10 mouse cellular contexts compared by ENCODE assay signal in the genomic region with DNA sequence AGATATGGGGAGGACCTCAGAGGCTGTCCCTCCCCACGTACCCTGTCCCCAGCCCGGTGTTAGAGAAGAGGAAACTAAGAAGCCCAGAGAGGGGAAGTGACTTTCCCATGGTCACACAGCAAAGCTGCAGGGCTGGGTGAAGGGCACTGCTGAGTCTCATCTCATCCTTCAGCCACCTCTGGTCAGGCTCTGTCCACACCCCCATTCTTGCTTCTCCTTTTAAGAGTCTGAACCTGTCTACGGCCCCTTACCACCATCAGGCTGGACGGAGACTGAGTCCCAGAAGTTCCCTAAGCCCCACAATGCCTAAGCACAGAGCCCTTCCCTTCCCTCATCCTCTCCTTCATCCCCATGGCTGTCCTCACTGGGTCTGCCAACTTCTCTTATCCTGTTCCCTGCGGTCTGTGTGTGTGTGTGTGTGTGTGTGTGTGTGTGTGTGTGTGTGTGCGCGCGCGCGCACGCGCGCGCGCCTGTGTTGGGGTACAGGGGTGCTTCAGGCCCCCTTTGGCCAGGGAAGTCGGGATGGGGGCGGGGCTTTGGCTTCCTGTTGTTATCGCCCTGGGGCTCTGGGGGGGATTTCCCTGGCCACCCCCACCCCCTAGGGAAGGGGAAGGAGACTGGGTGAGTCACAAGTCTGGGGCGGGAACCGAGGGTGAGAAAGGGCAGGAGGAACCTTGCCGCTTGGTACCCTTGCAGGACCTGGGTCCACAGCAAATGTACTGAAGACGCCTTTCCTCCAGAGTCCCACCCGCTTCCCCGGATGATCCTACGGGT. TPM values are rescaled to one million over a fixed set of nuclear protein-coding genes. Genes with fewer than 3 reads are reported as not detected.
DNase-seq lines count a peak whose midpoint lies in the region; ATAC-seq and TF ChIP-seq lines count a peak whose summit lies in the region.
"Had no signal": no experiment of that assay in that cellular context is flagged by ENCODE, and none has a peak within 500 bp of the region (broad histone marks: within the 10 kb centered on the region; RNA-seq: fewer than 3 reads in every experiment).

No protein-coding gene starts in this region.

- no peak for TF ChIP-seq RAD21 in MEL (IDR thresholded peaks at IDR 0.05; ENCODE audit: low read depth, low read length)

- intact Hi-C loops in heart, postnatal 10 days (cut with DNase I): no loop called here

- H3K4me2 ChIP-seq in forebrain, embryonic 11.5 days (ENCODE audit: low read depth, low read length, severe bottlenecking): no peak overlapping the region
- H3K4me2 ChIP-seq: embryonic facial prominence, embryonic 15.5 days; limb, embryonic 15.5 days had no signal

- H3K4me1 ChIP-seq in MEL (ENCODE audit: control insufficient read depth in 1 of 2, insufficient read depth in 2 of 2, low read length in 2 of 2): peaks cover 0 to 10% of the 10 kb centered on the region in 2 experiments; a peak in 2 of 4 replicates
- no peaks in the 10 kb centered on the region for H3K4me1 ChIP-seq in forebrain, embryonic 11.5 days (replicated peaks; ENCODE audit: control insufficient read depth, insufficient read depth, low read length)
- H3K4me1 ChIP-seq in hindbrain, embryonic 10.5 days (replicated peaks): peaks cover 16% of the 10 kb centered on the region
- H3K4me1 ChIP-seq: embryonic facial prominence, embryonic 15.5 days; limb, embryonic 15.5 days had no signal

- H3K79me2 ChIP-seq in MEL (ENCODE audit: control insufficient read depth, insufficient read depth, low read length, poor library complexity): no peaks in the 10 kb centered on the region

- no peaks in the 10 kb centered on the region for H3K9me3 ChIP-seq in MEL (replicated peaks; ENCODE audit: insufficient read depth, low read length)
- no peaks in the 10 kb centered on the region for H3K9me3 ChIP-seq in forebrain, embryonic 11.5 days (ENCODE audit: control insufficient read depth, low read length)
- no peaks in the 10 kb centered on the region for H3K9me3 ChIP-seq in hindbrain, embryonic 10.5 days
- H3K9me3 ChIP-seq: embryonic facial prominence, embryonic 15.5 days; limb, embryonic 15.5 days had no signal

- H3K9ac ChIP-seq in MEL (ENCODE audit: control insufficient read depth, low read depth, low read length, poor library complexity, severe bottlenecking): no peak overlapping the region
- H3K9ac ChIP-seq in forebrain, embryonic 11.5 days (ENCODE audit: low read length): no peak overlapping the region
- H3K9ac ChIP-seq: embryonic facial prominence, embryonic 15.5 days; limb, embryonic 15.5 days had no signal

- no peak overlapping the region for H3K27ac ChIP-seq in MEL (ENCODE audit: control insufficient read depth, low read depth, low read length)
- H3K27ac ChIP-seq in forebrain, embryonic 11.5 days (ENCODE audit: low read depth, low read length): no peak overlapping the region
- H3K27ac ChIP-seq in hindbrain, embryonic 10.5 days: no peak overlapping the region
- H3K27ac ChIP-seq: embryonic facial prominence, embryonic 15.5 days; limb, embryonic 15.5 days had no signal

- TF ChIP-seq CTCF in MEL (IDR thresholded peaks at IDR 0.05 in 2 of 3, conservative IDR thresholded peaks at IDR 0.05 in 1 of 3; ENCODE audit: control insufficient read depth in 1 of 3, insufficient read depth in 1 of 3, low read depth in 2 of 3, low read length in 3 of 3, poor library complexity in 1 of 3, severe bottlenecking in 1 of 3): no peak

- H3K27me3 ChIP-seq in MEL (ENCODE audit: control insufficient read depth in 1 of 2, insufficient read depth in 2 of 2, low read length in 2 of 2): no peaks in the 10 kb centered on the region
- H3K27me3 ChIP-seq in forebrain, embryonic 11.5 days (ENCODE audit: control insufficient read depth, insufficient read depth, low read length): no peaks in the 10 kb centered on the region
- peaks cover 13% of the 10 kb centered on the region for H3K27me3 ChIP-seq in hindbrain, embryonic 10.5 days (ENCODE audit: insufficient read depth, poor library complexity, severe bottlenecking)
- H3K27me3 ChIP-seq: embryonic facial prominence, embryonic 15.5 days had no signal

- TF ChIP-seq POLR2A in MEL (IDR thresholded peaks at IDR 0.05; ENCODE audit: control insufficient read depth in 1 of 2, insufficient read depth in 1 of 2, low read depth in 1 of 2, low read length in 2 of 2, poor library complexity in 1 of 2): no peak

- no peaks in the 10 kb centered on the region for H3K36me3 ChIP-seq in MEL (ENCODE audit: control insufficient read depth in 1 of 2, insufficient read depth in 2 of 2, low read length in 2 of 2)
- H3K36me3 ChIP-seq in forebrain, embryonic 11.5 days (ENCODE audit: control insufficient read depth, insufficient read depth, low read length): no peaks in the 10 kb centered on the region
- H3K36me3 ChIP-seq in hindbrain, embryonic 10.5 days: peaks cover 10% of the 10 kb centered on the region
- H3K36me3 ChIP-seq: embryonic facial prominence, embryonic 15.5 days; limb, embryonic 15.5 days had no signal

- TF ChIP-seq EP300 in MEL (IDR thresholded peaks at IDR 0.05; ENCODE audit: low read depth in 1 of 2, low read length in 2 of 2): no peak

- 78% methylated on average over 13 of the region's 25 CpGs for WGBS in forebrain, embryonic 11.5 days
- 76% methylated on average over 22 of the region's 25 CpGs for WGBS in hindbrain, embryonic 10.5 days

- no peak overlapping the region for H3K4me3 ChIP-seq in MEL (ENCODE audit: control insufficient read depth in 1 of 2, insufficient read depth in 1 of 2, low read depth in 2 of 2, low read length in 2 of 2)
- H3K4me3 ChIP-seq in forebrain, embryonic 11.5 days (ENCODE audit: low read depth, low read length): no peak overlapping the region
- no peak overlapping the region for H3K4me3 ChIP-seq in hindbrain, embryonic 10.5 days
- H3K4me3 ChIP-seq: embryonic facial prominence, embryonic 15.5 days; limb, embryonic 15.5 days had no signal

- ATAC-seq in megakaryocyte-erythroid progenitor cell, adult 5-6 weeks (replicated peaks; ENCODE audit: low FRiP score, low TSS enrichment, poor library complexity, severe bottlenecking): 0 out of 2 replicates have a peak, but pooled peaks have one; percentile 28
- no peak for ATAC-seq in forebrain, embryonic 11.5 days (replicated peaks; ENCODE audit: low FRiP score)

- DNase-seq in adrenal gland, adult 2 months: peak; percentile 53
- DNase-seq in adrenal gland, postnatal 4 days (ENCODE audit: low spot score in 2 of 2): no peak
- DNase-seq in MEL (ENCODE audit: low read depth, low spot score): peak; percentile 58
- peak; percentile 22 to 29 for DNase-seq in heart, postnatal 10 days
- no peak for DNase-seq in forebrain, embryonic 11.5 days (ENCODE audit: low spot score)
- no peak for DNase-seq in retina, embryonic 14.5 days (ENCODE audit: low spot score)
- no peak for DNase-seq in hindbrain, embryonic 10.5 days (ENCODE audit: low spot score)

TF ChIP-seq in MEL, 35 proteins besides CTCF, POLR2A, EP300 and RAD21:
- TF ChIP-seq MAZ (IDR thresholded peaks at IDR 0.05; ENCODE audit: low read depth, low read length) (0 out of 2 replicates have a peak, but pooled peaks have one; percentile 42), NRF1 (IDR thresholded peaks at IDR 0.05; ENCODE audit: insufficient read depth, low read depth, low read length, poor library complexity, severe bottlenecking) (peak; percentile 38; the same call in 1 of the 2 replicates), TAL1 (IDR thresholded peaks at IDR 0.05; ENCODE audit: low read length) (no peak)
TF ChIP-seq in MEL: peak in this region for 2.

RNA-seq across cellular contexts. Expression of a gene that starts 47.9 kb away (rescaled TPM):
- 10 to 100 TPM; 21.3 to 21.9 TPM for total RNA-seq in adrenal gland, adult 2 months (2021)
- polyA plus RNA-seq in adrenal gland, adult 2 months (2012; rRNA removed): 60.8 and 61.2 TPM in 2 replicates
- 10 to 100 TPM; 22.3 to 24.4 TPM for total RNA-seq in adrenal gland, postnatal 4 days (2021)
- total RNA-seq in MEL (2012; rRNA removed): 15.0 and 16.3 TPM in 2 replicates
- polyA plus RNA-seq in MEL (2012; ENCODE audit: insufficient read depth in 1 of 2, insufficient read length in 2 of 2, low read depth in 1 of 2, low replicate concordance in 2 of 2, missing spikeins in 1 of 2): 10 to 100 TPM in 1 of 2 experiments, not detected in 1; 30.2 TPM
- total RNA-seq in heart, postnatal 10 days (2021): 10 to 100 TPM; 12.1 to 13.6 TPM
- 12.0 and 18.6 TPM in 2 replicates for total RNA-seq in megakaryocyte-erythroid progenitor cell, adult 5-6 weeks (2014; fragmentation: Nextera tagmentation)
- total RNA-seq in megakaryocyte-erythroid progenitor cell, adult 5-6 weeks (2017): 3.7 and 6.9 TPM in 2 replicates
- 34.3 and 38.3 TPM in 2 replicates for polyA plus RNA-seq in forebrain, embryonic 11.5 days (2014; fragmentation: Nextera tagmentation; extraction: Ambion mirVana)
- polyA plus RNA-seq in hindbrain, embryonic 10.5 days (2016; fragmentation: Nextera tagmentation; extraction: Ambion mirVana): 44.4 and 45.9 TPM in 2 replicates

RNA-seq across cellular contexts. Expression of a gene that starts 48.1 kb away (rescaled TPM):
- total RNA-seq in adrenal gland, adult 2 months (2021): 10 to 100 TPM; 14.5 to 18.5 TPM
- 54.9 and 71.3 TPM in 2 replicates for polyA plus RNA-seq in adrenal gland, adult 2 months (2012; rRNA removed)
- 10 to 100 TPM; 38.1 to 45.1 TPM for total RNA-seq in adrenal gland, postnatal 4 days (2021)
- 3.5 and 4.6 TPM in 2 replicates for total RNA-seq in MEL (2012; rRNA removed)
- 10 to 100 TPM in 1 of 2 experiments, not detected in 1; 22.0 TPM for polyA plus RNA-seq in MEL (2012; ENCODE audit: insufficient read depth in 1 of 2, insufficient read length in 2 of 2, low read depth in 1 of 2, low replicate concordance in 2 of 2, missing spikeins in 1 of 2)
- 1 to 10 TPM; 9.0 to 9.5 TPM for total RNA-seq in heart, postnatal 10 days (2021)
- total RNA-seq in megakaryocyte-erythroid progenitor cell, adult 5-6 weeks (2014; fragmentation: Nextera tagmentation): 20.9 and 31.7 TPM in 2 replicates
- 0.23 and 6.4 TPM in 2 replicates for total RNA-seq in megakaryocyte-erythroid progenitor cell, adult 5-6 weeks (2017)
- 13.6 and 14.0 TPM in 2 replicates for polyA plus RNA-seq in forebrain, embryonic 11.5 days (2014; fragmentation: Nextera tagmentation; extraction: Ambion mirVana)
- polyA plus RNA-seq in hindbrain, embryonic 10.5 days (2016; fragmentation: Nextera tagmentation; extraction: Ambion mirVana): 5.5 and 7.9 TPM in 2 replicates

RNA-seq across cellular contexts. Expression of a gene that starts 59.3 kb away (rescaled TPM):
- total RNA-seq in adrenal gland, adult 2 months (2021): under 1 TPM; 0.46 to 0.90 TPM
- 2.7 and 3.2 TPM in 2 replicates for polyA plus RNA-seq in adrenal gland, adult 2 months (2012; rRNA removed)
- 1 to 10 TPM; 3.7 to 4.1 TPM for total RNA-seq in adrenal gland, postnatal 4 days (2021)
- total RNA-seq in MEL (2012; rRNA removed): 0.73 and 0.75 TPM in 2 replicates
- 1 to 10 TPM in 1 of 2 experiments, not detected in 1; 6.4 TPM for polyA plus RNA-seq in MEL (2012; ENCODE audit: insufficient read depth in 1 of 2, insufficient read length in 2 of 2, low read depth in 1 of 2, low replicate concordance in 2 of 2, missing spikeins in 1 of 2)
- total RNA-seq in heart, postnatal 10 days (2021): under 1 TPM; 0.19 to 0.50 TPM
- total RNA-seq in megakaryocyte-erythroid progenitor cell, adult 5-6 weeks (2014; fragmentation: Nextera tagmentation): 0.40 and 0.57 TPM in 2 replicates
- total RNA-seq in megakaryocyte-erythroid progenitor cell, adult 5-6 weeks (2017): 0.91 TPM in 1 of 2 replicates, not detected in the other
- 16.8 and 19.9 TPM in 2 replicates for polyA plus RNA-seq in forebrain, embryonic 11.5 days (2014; fragmentation: Nextera tagmentation; extraction: Ambion mirVana)
- polyA plus RNA-seq in hindbrain, embryonic 10.5 days (2016; fragmentation: Nextera tagmentation; extraction: Ambion mirVana): 19.3 and 41.0 TPM in 2 replicates

Comparison
In these comparisons a context has a peak if more than half of its experiments do, and no peak if none do; other contexts are left out.
1. DNase-seq: peak in adrenal gland, adult 2 months (single experiment), MEL (single experiment) and heart, postnatal 10 days (2 of 2); none in adrenal gland, postnatal 4 days (0 of 2), forebrain, embryonic 11.5 days (single experiment), retina, embryonic 14.5 days (single experiment) and hindbrain, embryonic 10.5 days (single experiment).